Mouse (Mus musculus): ENCODE measurements around the gene Itga10.

DNA sequence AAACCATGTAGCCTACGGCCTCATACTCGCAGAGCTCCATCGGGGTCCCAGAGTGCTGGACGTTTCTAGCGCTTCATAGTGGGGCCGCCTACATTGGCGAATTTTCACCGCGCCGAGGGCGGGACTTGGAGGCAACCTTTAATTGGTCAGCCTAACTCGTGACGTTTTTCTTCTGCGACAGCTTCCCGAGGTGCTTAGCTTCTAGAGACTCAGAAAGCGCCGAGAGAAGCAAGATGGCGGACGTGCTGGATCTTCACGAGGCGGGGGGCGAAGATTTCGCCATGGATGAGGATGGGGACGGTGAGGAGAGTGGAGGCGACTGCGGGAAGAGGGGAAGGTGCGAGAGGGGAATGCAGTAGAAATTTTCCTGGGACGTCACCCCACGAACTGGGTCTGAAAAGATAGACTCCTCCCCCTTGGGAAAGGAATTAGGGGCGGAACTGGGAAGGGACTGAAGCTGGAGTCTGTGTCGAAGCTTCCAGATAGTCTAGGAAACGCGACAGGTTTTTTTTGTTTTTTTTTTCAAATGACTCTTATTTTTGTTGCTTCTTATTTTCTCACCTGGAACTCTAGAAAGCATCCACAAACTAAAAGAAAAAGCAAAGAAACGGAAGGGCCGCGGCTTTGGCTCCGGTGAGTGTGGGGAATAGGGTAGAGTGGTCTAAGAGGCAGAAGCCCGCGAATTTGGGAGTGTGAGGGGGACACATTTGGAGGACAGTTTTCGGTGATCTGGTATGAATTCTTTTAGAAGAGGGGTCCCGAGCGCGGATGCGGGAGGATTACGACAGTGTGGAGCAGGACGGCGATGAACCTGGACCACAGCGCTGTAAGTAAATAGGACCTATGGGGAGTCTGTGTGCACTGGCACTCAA, 15.4 kb upstream of the Itga10 start, which contains the start of gene Rbm8a:
- TF ChIP-seq CTCF (IDR thresholded peaks at IDR 0.05; ENCODE audit: insufficient read depth, low read depth, low read length), result no peak
- TF ChIP-seq POLR2A (IDR thresholded peaks at IDR 0.05; ENCODE audit: insufficient read depth, low read depth, low read length), result peak; percentile 86
